Comparison of ENCODE assay signal across 9 mouse cellular contexts in genomic region chr1:71844938-71845685, GRCm38 (mm10).
A peak's percentile ranks its signal among the peaks of the same experiment; 100 is the strongest.
DNase-seq lines count a peak whose midpoint lies in the region; ATAC-seq and TF ChIP-seq lines count a peak whose summit lies in the region.
"Had no signal": no experiment of that assay in that cellular context is flagged by ENCODE, and none has a peak within 500 bp of the region (broad histone marks: within the 10 kb centered on the region; RNA-seq: fewer than 3 reads in every experiment).

No protein-coding gene starts in this region.

- H3K27ac ChIP-seq in liver, embryonic 12.5 days = no peak overlapping the region
- H3K27ac ChIP-seq in heart, embryonic 12.5 days (ENCODE audit: poor library complexity, severe bottlenecking) = peak overlapping the region; percentile 36
- peak overlapping the region; percentile 52; the same call in 1 of the 2 replicates for H3K27ac ChIP-seq in left cerebral cortex, adult 2 months
- peak overlapping the region; percentile 61 for H3K27ac ChIP-seq in stomach, postnatal 0 days (replicated peaks)
- no peak overlapping the region for H3K27ac ChIP-seq in forebrain, embryonic 11.5 days (ENCODE audit: low read depth, low read length)
- H3K27ac ChIP-seq: liver, embryonic 13.5 days had no signal

- no peak overlapping the region for H3K9ac ChIP-seq in liver, embryonic 12.5 days
- peak overlapping the region; percentile 4; the same call in 1 of the 2 replicates for H3K9ac ChIP-seq in heart, embryonic 12.5 days
- no peak overlapping the region for H3K9ac ChIP-seq in stomach, postnatal 0 days (ENCODE audit: low read length)
- no peak overlapping the region for H3K9ac ChIP-seq in forebrain, embryonic 11.5 days (ENCODE audit: low read length)
- H3K9ac ChIP-seq: liver, embryonic 13.5 days had no signal

- H3K9me3 ChIP-seq in liver, embryonic 12.5 days (replicated peaks) = no peaks in the 10 kb centered on the region
- 0 out of 2 replicates have a peak, but pooled peaks cover 4% of the 10 kb centered on the region for H3K9me3 ChIP-seq in heart, embryonic 12.5 days (replicated peaks)
- no peaks in the 10 kb centered on the region for H3K9me3 ChIP-seq in stomach, postnatal 0 days (ENCODE audit: control insufficient read depth, low read length)
- H3K9me3 ChIP-seq in forebrain, embryonic 11.5 days (ENCODE audit: control insufficient read depth, low read length) = no peaks in the 10 kb centered on the region
- H3K9me3 ChIP-seq: liver, embryonic 13.5 days had no signal

- ATAC-seq in liver, embryonic 12.5 days = no peak
- no peak for ATAC-seq in heart, embryonic 12.5 days (ENCODE audit: insufficient number of reproducible peaks, low FRiP score)
- ATAC-seq in stomach, postnatal 0 days (ENCODE audit: low FRiP score, low TSS enrichment) = peak; percentile 63; the same call in 1 of the 2 replicates
- no peak for ATAC-seq in forebrain, embryonic 11.5 days (replicated peaks; ENCODE audit: low FRiP score)

- WGBS in liver, embryonic 12.5 days (ENCODE audit: insufficient replicate concordance) = 73% methylated on average over 16 of the region's 16 CpGs
- WGBS in heart, embryonic 12.5 days = 25% methylated on average over 16 of the region's 16 CpGs
- 37% methylated on average over 16 of the region's 16 CpGs for WGBS in stomach, postnatal 0 days
- WGBS in forebrain, embryonic 11.5 days = 87% methylated on average over 16 of the region's 16 CpGs

- no peaks in the 10 kb centered on the region for H3K36me3 ChIP-seq in liver, embryonic 12.5 days
- no peaks in the 10 kb centered on the region for H3K36me3 ChIP-seq in heart, embryonic 12.5 days
- no peaks in the 10 kb centered on the region for H3K36me3 ChIP-seq in stomach, postnatal 0 days (ENCODE audit: control insufficient read depth, insufficient read depth, low read length)
- H3K36me3 ChIP-seq in forebrain, embryonic 11.5 days (ENCODE audit: control insufficient read depth, insufficient read depth, low read length) = no peaks in the 10 kb centered on the region
- H3K36me3 ChIP-seq: liver, embryonic 13.5 days had no signal

- no peaks in the 10 kb centered on the region for H3K4me1 ChIP-seq in liver, embryonic 12.5 days
- peaks cover 10% of the 10 kb centered on the region for H3K4me1 ChIP-seq in heart, embryonic 12.5 days (replicated peaks)
- no peaks in the 10 kb centered on the region for H3K4me1 ChIP-seq in stomach, postnatal 0 days (replicated peaks; ENCODE audit: control insufficient read depth, insufficient read depth)
- no peaks in the 10 kb centered on the region for H3K4me1 ChIP-seq in forebrain, embryonic 11.5 days (replicated peaks; ENCODE audit: control insufficient read depth, insufficient read depth, low read length)
- H3K4me1 ChIP-seq: liver, embryonic 13.5 days had no signal

- intact Hi-C loops in left cerebral cortex, adult 2 months (cut with DNase I) = no loop called here

- no peak for TF ChIP-seq CTCF in left cerebral cortex, adult 2 months (IDR thresholded peaks at IDR 0.05)
- TF ChIP-seq CTCF in stomach, postnatal 0 days (IDR thresholded peaks at IDR 0.05; ENCODE audit: low read depth) = peak; percentile 14; the same call in 1 of the 2 replicates

- no peak overlapping the region for H3K4me3 ChIP-seq in liver, embryonic 12.5 days
- peak overlapping the region; percentile 22 for H3K4me3 ChIP-seq in heart, embryonic 12.5 days
- H3K4me3 ChIP-seq in left cerebral cortex, adult 2 months = peak overlapping the region; percentile 18
- H3K4me3 ChIP-seq in stomach, postnatal 0 days (ENCODE audit: low read depth, low read length) = no peak overlapping the region
- no peak overlapping the region for H3K4me3 ChIP-seq in forebrain, embryonic 11.5 days (ENCODE audit: low read depth, low read length)
- H3K4me3 ChIP-seq: liver, embryonic 13.5 days had no signal

- DNase-seq in liver = peak; percentile 7
- DNase-seq in left cerebral cortex, adult 2 months (ENCODE audit: extremely low spot score in 1 of 2, low spot score in 2 of 2) = peak; percentile 12 to 21
- peak; percentile 16 for DNase-seq in stomach, postnatal 0 days (ENCODE audit: low spot score)
- no peak for DNase-seq in forebrain, embryonic 11.5 days (ENCODE audit: low spot score)
- no peak for DNase-seq in T-cell, adult 2 months (ENCODE audit: low spot score)
- no peak for DNase-seq in cerebellum, adult 8-10 months
- DNase-seq: liver, embryonic 13.5 days had no signal

- H3K4me2 ChIP-seq in liver, embryonic 12.5 days = no peak overlapping the region
- peak overlapping the region; percentile 57 for H3K4me2 ChIP-seq in heart, embryonic 12.5 days
- H3K4me2 ChIP-seq in stomach, postnatal 0 days (replicated peaks; ENCODE audit: low read depth) = no peak overlapping the region
- H3K4me2 ChIP-seq in forebrain, embryonic 11.5 days (ENCODE audit: low read depth, low read length, severe bottlenecking) = no peak overlapping the region
- H3K4me2 ChIP-seq: liver, embryonic 13.5 days had no signal

- TF ChIP-seq EP300 in stomach, postnatal 0 days (optimal IDR thresholded peaks at IDR 0.05) = no peak

- H3K27me3 ChIP-seq in liver, embryonic 12.5 days (replicated peaks) = no peaks in the 10 kb centered on the region
- no peaks in the 10 kb centered on the region for H3K27me3 ChIP-seq in heart, embryonic 12.5 days (replicated peaks)
- H3K27me3 ChIP-seq in stomach, postnatal 0 days (ENCODE audit: control insufficient read depth, insufficient read depth, low read length) = no peaks in the 10 kb centered on the region
- H3K27me3 ChIP-seq in forebrain, embryonic 11.5 days (ENCODE audit: control insufficient read depth, insufficient read depth, low read length) = no peaks in the 10 kb centered on the region
- H3K27me3 ChIP-seq: liver, embryonic 13.5 days had no signal

Comparison
In these comparisons a context has a peak if more than half of its experiments do, and no peak if none do; other contexts are left out.
1. DNase-seq: peak in liver (single experiment), left cerebral cortex, adult 2 months (2 of 2) and stomach, postnatal 0 days (single experiment); none in forebrain, embryonic 11.5 days (single experiment), T-cell, adult 2 months (single experiment) and cerebellum, adult 8-10 months (single experiment).
2. H3K27ac ChIP-seq: peak in heart, embryonic 12.5 days (single experiment), left cerebral cortex, adult 2 months (single experiment) and stomach, postnatal 0 days (single experiment); none in liver, embryonic 12.5 days (single experiment) and forebrain, embryonic 11.5 days (single experiment).
3. H3K4me3 ChIP-seq: peak in heart, embryonic 12.5 days (single experiment) and left cerebral cortex, adult 2 months (single experiment); none in liver, embryonic 12.5 days (single experiment), stomach, postnatal 0 days (single experiment) and forebrain, embryonic 11.5 days (single experiment).